Mouse (Mus musculus): ENCODE data around the gene Myo16.

DNA sequence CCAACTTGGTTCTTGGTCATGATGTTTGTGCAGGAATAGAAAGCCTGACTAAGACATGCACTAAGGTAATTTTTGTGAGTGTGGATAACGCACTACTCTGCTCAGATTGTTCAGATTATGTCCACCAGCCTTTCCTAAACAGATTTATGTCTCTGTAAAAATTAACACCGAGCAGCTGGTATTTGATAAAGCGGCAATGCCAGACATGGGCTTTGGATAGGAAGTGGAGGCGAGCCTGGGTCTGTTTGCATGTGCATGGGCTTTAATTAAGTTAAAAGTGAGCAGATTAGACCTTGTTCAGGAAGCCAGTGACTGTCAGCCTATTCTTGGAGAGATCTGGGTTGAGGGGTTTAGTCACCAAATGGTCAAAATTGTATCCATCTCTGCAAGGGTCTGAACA lies 367.8 kb downstream of the Myo16 start:
- TF ChIP-seq CTCF (IDR thresholded peaks at IDR 0.05; ENCODE audit: low read depth) (no peak), EP300 (IDR thresholded peaks at IDR 0.05; ENCODE audit: low read depth) (no peak)
